Mouse (Mus musculus): ENCODE measurements around the gene Vmn1r166. TPM values are rescaled to one million over a fixed set of nuclear protein-coding genes. Genes with fewer than 3 reads are reported as not detected.
"Not testable (repeated sequence)": the region's sequence is repeated elsewhere in the genome, so short reads cannot be mapped to it uniquely, and the experiment has no call there.

Vmn1r166 gene
- polyA plus RNA-seq (2015; fragmentation: Nextera tagmentation; extraction: Ambion mirVana) = not detected in 2 replicates

DNA sequence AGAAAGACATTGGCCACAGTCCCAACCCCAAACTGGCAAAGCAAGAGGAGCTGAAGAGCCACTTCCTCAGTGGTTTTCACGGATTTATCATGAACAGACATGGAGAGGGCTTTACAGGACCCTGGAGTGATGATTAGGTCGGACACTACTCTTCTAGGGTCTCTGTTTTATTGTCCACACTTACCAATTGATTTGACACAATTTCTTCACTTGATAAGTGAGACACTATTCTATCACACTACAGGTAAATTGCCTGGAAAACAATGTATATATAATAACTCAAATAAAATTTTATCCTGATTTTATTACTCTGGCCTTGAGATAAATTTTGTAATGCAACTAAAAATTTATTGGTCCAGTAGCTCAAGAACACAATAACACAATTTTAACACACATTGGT lies at the start of gene Vmn1r166:
Gene Vmn1r166, minus strand, starts transcription at position 101 of the 400 bp plus-strand sequence.
- not testable (repeated sequence) for H3K9ac ChIP-seq (ENCODE audit: low read depth, low read length); H3K9me3 ChIP-seq (replicated peaks; ENCODE audit: control insufficient read depth, low read length, poor library complexity, severe bottlenecking); ATAC-seq; H3K4me2 ChIP-seq (ENCODE audit: low read length); H3K4me1 ChIP-seq (ENCODE audit: control insufficient read depth, insufficient read depth, low read length); H3K36me3 ChIP-seq (ENCODE audit: control insufficient read depth, insufficient read depth, low read length); H3K27ac ChIP-seq (ENCODE audit: low read length); H3K4me3 ChIP-seq (ENCODE audit: low read depth, low read length); H3K27me3 ChIP-seq (ENCODE audit: control insufficient read depth, insufficient read depth, low read depth, low read length)
- WGBS = no CpG with 5 or more reads among the region's 2 CpGs

DNA sequence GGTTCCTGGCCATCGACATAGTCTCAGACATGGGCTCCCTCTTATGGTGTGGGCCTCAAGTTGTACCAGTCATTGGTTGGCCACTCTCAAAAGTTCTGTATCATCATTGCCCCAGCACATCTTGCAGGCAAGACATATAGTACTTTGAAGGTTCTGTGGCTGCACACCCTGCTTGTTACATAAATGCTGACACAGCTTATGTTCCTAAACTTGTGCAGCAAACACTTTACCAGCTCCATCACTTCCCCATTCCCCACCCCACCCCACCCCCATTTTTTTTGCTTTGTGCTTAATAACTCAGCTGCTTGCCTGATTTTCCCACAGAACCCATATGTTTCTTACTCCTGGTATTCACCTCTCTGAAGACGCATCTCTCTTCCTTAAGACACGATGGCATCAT lies 49.4 kb upstream of the Vmn1r166 start, which contains the start of gene Nlrp4e:
Gene Nlrp4e, plus strand, starts transcription at position 301 of the 400 bp plus-strand sequence.
- not testable (repeated sequence) for H3K36me3 ChIP-seq (ENCODE audit: control insufficient read depth, insufficient read depth, low read length); H3K9ac ChIP-seq (ENCODE audit: low read depth, low read length); H3K4me1 ChIP-seq (ENCODE audit: control insufficient read depth, insufficient read depth, low read length); H3K4me3 ChIP-seq (ENCODE audit: low read depth, low read length); ATAC-seq; H3K27ac ChIP-seq (ENCODE audit: low read length); H3K9me3 ChIP-seq (replicated peaks; ENCODE audit: control insufficient read depth, low read length, poor library complexity, severe bottlenecking); H3K4me2 ChIP-seq (ENCODE audit: low read length); H3K27me3 ChIP-seq (ENCODE audit: control insufficient read depth, insufficient read depth, low read depth, low read length)
- 88% methylated on average over 3 of the region's 3 CpGs for WGBS

DNA sequence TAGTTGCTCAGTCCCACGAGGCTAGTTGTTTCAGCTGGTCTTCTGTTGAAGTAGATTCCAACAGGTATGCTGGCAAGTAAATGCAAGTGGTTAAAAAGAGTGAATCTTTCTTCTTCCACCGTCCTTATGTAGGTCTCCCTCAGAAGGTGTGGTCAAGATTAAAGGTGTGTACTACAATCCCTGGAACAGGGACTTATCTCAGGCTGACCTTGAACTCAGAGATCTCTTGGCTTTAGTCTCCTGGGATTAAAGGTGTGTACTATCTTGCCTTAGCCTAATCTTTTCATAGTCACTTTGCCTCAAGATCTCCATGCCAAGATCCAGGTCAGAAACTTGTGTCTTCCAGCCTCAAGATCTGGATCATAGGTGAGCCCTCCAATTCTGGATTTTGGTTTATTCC lies 27.3 kb upstream of the Vmn1r166 start, which contains the start of gene Gm6902:
Gene Gm6902, minus strand, starts transcription at position 101 of the 400 bp plus-strand sequence.
- not testable (repeated sequence) for H3K27me3 ChIP-seq (ENCODE audit: control insufficient read depth, insufficient read depth, low read depth, low read length); H3K36me3 ChIP-seq (ENCODE audit: control insufficient read depth, insufficient read depth, low read length); ATAC-seq; H3K9ac ChIP-seq (ENCODE audit: low read depth, low read length); H3K27ac ChIP-seq (ENCODE audit: low read length); H3K9me3 ChIP-seq (replicated peaks; ENCODE audit: control insufficient read depth, low read length, poor library complexity, severe bottlenecking); H3K4me3 ChIP-seq (ENCODE audit: low read depth, low read length); H3K4me1 ChIP-seq (ENCODE audit: control insufficient read depth, insufficient read depth, low read length); H3K4me2 ChIP-seq (ENCODE audit: low read length)
- WGBS = no CpG with 5 or more reads among the region's 2 CpGs

DNA sequence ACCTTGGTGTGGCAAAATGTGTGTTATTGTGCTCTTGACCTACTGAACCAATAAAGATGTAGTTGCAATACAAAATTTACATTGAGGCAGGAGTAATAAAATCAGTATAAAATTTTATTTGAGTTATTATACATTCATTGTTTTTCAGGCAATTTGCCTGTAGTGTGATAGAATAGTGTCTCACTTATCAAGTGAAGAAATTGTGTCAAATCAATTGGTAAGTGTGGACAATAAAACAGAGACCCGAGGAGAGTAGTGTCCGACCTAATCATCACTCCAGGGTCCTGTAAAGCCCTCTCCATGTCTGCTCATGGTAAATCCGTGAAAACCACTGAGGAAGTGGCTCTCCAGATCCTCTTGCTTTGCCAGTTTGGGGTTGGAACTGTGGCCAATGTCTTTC lies 34.5 kb downstream of the Vmn1r166 start, which contains the start of gene Vmn1r165:
Gene Vmn1r165, plus strand, starts transcription at position 301 of the 400 bp plus-strand sequence.
- not testable (repeated sequence) for H3K4me2 ChIP-seq (ENCODE audit: low read length); ATAC-seq; H3K27me3 ChIP-seq (ENCODE audit: control insufficient read depth, insufficient read depth, low read depth, low read length); H3K9me3 ChIP-seq (replicated peaks; ENCODE audit: control insufficient read depth, low read length, poor library complexity, severe bottlenecking); H3K36me3 ChIP-seq (ENCODE audit: control insufficient read depth, insufficient read depth, low read length); H3K27ac ChIP-seq (ENCODE audit: low read length); H3K4me1 ChIP-seq (ENCODE audit: control insufficient read depth, insufficient read depth, low read length); H3K9ac ChIP-seq (ENCODE audit: low read depth, low read length); H3K4me3 ChIP-seq (ENCODE audit: low read depth, low read length)
- WGBS = no CpG with 5 or more reads among the region's 3 CpGs

Other genes with a start within 250 kb of the Vmn1r166 start
- gene Gm4216, start 231.8 kb downstream of the Vmn1r166 start, polyA plus RNA-seq (2015; fragmentation: Nextera tagmentation; extraction: Ambion mirVana) = not detected in 2 replicates
- gene Vmn1r163, start 196.1 kb downstream of the Vmn1r166 start, polyA plus RNA-seq (2015; fragmentation: Nextera tagmentation; extraction: Ambion mirVana) = not detected in 2 replicates
- gene Gm8720, start 184.2 kb downstream of the Vmn1r166 start, polyA plus RNA-seq (2015; fragmentation: Nextera tagmentation; extraction: Ambion mirVana) = not detected in 2 replicates
- gene Gm10662, start 107.2 kb downstream of the Vmn1r166 start, polyA plus RNA-seq (2015; fragmentation: Nextera tagmentation; extraction: Ambion mirVana) = not detected in 2 replicates
- not detected in 2 replicates for gene Vmn1r165, start 34.4 kb downstream of the Vmn1r166 start, polyA plus RNA-seq (2015; fragmentation: Nextera tagmentation; extraction: Ambion mirVana)
- not detected in 2 replicates for gene Gm6902, start 27.2 kb upstream of the Vmn1r166 start, polyA plus RNA-seq (2015; fragmentation: Nextera tagmentation; extraction: Ambion mirVana)
- gene Nlrp4e, start 49.5 kb upstream of the Vmn1r166 start, polyA plus RNA-seq (2015; fragmentation: Nextera tagmentation; extraction: Ambion mirVana) = not detected in 2 replicates
- gene Nlrp5, start 134.2 kb upstream of the Vmn1r166 start, polyA plus RNA-seq (2015; fragmentation: Nextera tagmentation; extraction: Ambion mirVana) = not detected in 2 replicates